Mouse (Mus musculus) midbrain, embryonic 10.5 days (tissue): ENCODE measurements around the gene Babam1. TPM values are rescaled to one million over a fixed set of nuclear protein-coding genes. Genes with fewer than 3 reads are reported as not detected.
"Not testable (repeated sequence)": the region's sequence is repeated elsewhere in the genome, so short reads cannot be mapped to it uniquely, and the experiment has no call there.

Experiments
- DNase-seq: peaks from one replicate; pipeline ENCODE4 v3.0.0-alpha.2; 2017; ENCODE audit warnings: low spot score
- H3K27ac ChIP-seq: fragments of 300-500 bp; sonication (generic); replicated peaks from 2 replicates; pipeline ENCODE4 v1.5.1; 2016; ENCODE audit warnings: mild to moderate bottlenecking
- H3K27me3 ChIP-seq: fragments of 300-500 bp; sonication (generic); 2 replicates; pipeline ENCODE4 v1.6.1; 2016; ENCODE audit warnings: low read depth, mild to moderate bottlenecking; ENCODE audit not compliant: poor library complexity, severe bottlenecking
- H3K36me3 ChIP-seq: fragments of 300-500 bp; sonication (generic); 2 replicates; pipeline ENCODE4 v1.6.1; 2016; ENCODE audit warnings: mild to moderate bottlenecking, moderate library complexity
- H3K4me1 ChIP-seq: fragments of 300-500 bp; sonication (generic); 2 replicates; pipeline ENCODE4 v1.6.1; 2016
- H3K4me3 ChIP-seq: fragments of 300-500 bp; sonication (generic); 2 replicates; pipeline ENCODE4 v1.5.1; 2016; ENCODE audit warnings: mild to moderate bottlenecking, moderate library complexity
- H3K9me3 ChIP-seq: fragments of 300-500 bp; sonication (generic); replicated peaks from 2 replicates; pipeline ENCODE4 v1.6.1; 2016; ENCODE audit warnings: mild to moderate bottlenecking
- WGBS: fragments of 180-500 bp; shearing (Covaris S2); methylation state at CpG from one replicate; pipeline ENCODE4 v1.1.7; 2016; 5-methylcytosine and 5-hydroxymethylcytosine counted together
- polyA plus RNA-seq: library from polyadenylated mRNA; unstranded; fragments of >200 nt; fragmentation: Nextera tagmentation; extraction: Ambion mirVana; gene quantifications from 2 replicates; pipeline ENCODE4 v1.2.1, GENCODE M21; 2016

The Babam1 gene
- polyA plus RNA-seq, 1 experiment from 2014 or later, result 112 TPM

GRCm38 (mm10) chr8:71403107-71403885, 6.6 kb downstream of the Babam1 start:
- no peaks in the 10 kb centered on the region for H3K27me3 ChIP-seq
- H3K9me3 ChIP-seq, result no peaks in the 10 kb centered on the region
- H3K27ac ChIP-seq, result no peak overlapping the region
- no peak for DNase-seq
- H3K36me3 ChIP-seq, result peaks cover 51% of the 10 kb centered on the region
- H3K4me3 ChIP-seq, result no peak overlapping the region
- 88% methylated on average over 6 of the region's 6 CpGs for WGBS
- H3K4me1 ChIP-seq, result peaks cover 33% of the 10 kb centered on the region

GRCm38 (mm10) chr8:71404011-71404410, 7.3 kb downstream of the Babam1 start:
- WGBS, result 96% methylated on average over 8 of the region's 8 CpGs
- peaks cover 33% of the 10 kb centered on the region for H3K4me1 ChIP-seq
- DNase-seq, result no peak
- peaks cover 51% of the 10 kb centered on the region for H3K36me3 ChIP-seq
- H3K27ac ChIP-seq, result no peak overlapping the region
- no peaks in the 10 kb centered on the region for H3K9me3 ChIP-seq
- H3K27me3 ChIP-seq, result no peaks in the 10 kb centered on the region
- 0 out of 2 replicates have a peak overlapping the region, but pooled peaks have one; percentile 1 for H3K4me3 ChIP-seq

GRCm38 (mm10) chr8:71404951-71405351, 8.3 kb downstream of the Babam1 start:
- H3K9me3 ChIP-seq, result no peaks in the 10 kb centered on the region
- DNase-seq, result peak; percentile 13
- H3K4me3 ChIP-seq, result peak overlapping the region; percentile 93
- WGBS, result 94% methylated on average over 9 of the region's 9 CpGs
- H3K4me1 ChIP-seq, result peaks cover 33% of the 10 kb centered on the region
- no peaks in the 10 kb centered on the region for H3K27me3 ChIP-seq
- H3K36me3 ChIP-seq, result peaks cover 52% of the 10 kb centered on the region
- no peak overlapping the region; the same call in 1 of the 2 replicates for H3K27ac ChIP-seq

GRCm38 (mm10) chr8:71405401-71406098, 8.9 kb downstream of the Babam1 start, which contains the start of gene Ankle1:
Ankle1 (plus strand) TSS chr8:71406010.
- peak; percentile 97 for DNase-seq
- H3K27me3 ChIP-seq, result no peaks in the 10 kb centered on the region
- peak within 1 kb of the TSS; percentile 92 for H3K27ac ChIP-seq
- peak within 1 kb of the TSS; percentile 93 for H3K4me3 ChIP-seq
- peaks cover 52% of the 10 kb centered on the region for H3K36me3 ChIP-seq
- no peaks in the 10 kb centered on the region for H3K9me3 ChIP-seq
- H3K4me1 ChIP-seq, result peaks cover 33% of the 10 kb centered on the region
- 18% methylated on average over 33 of the region's 33 CpGs for WGBS

DNA sequence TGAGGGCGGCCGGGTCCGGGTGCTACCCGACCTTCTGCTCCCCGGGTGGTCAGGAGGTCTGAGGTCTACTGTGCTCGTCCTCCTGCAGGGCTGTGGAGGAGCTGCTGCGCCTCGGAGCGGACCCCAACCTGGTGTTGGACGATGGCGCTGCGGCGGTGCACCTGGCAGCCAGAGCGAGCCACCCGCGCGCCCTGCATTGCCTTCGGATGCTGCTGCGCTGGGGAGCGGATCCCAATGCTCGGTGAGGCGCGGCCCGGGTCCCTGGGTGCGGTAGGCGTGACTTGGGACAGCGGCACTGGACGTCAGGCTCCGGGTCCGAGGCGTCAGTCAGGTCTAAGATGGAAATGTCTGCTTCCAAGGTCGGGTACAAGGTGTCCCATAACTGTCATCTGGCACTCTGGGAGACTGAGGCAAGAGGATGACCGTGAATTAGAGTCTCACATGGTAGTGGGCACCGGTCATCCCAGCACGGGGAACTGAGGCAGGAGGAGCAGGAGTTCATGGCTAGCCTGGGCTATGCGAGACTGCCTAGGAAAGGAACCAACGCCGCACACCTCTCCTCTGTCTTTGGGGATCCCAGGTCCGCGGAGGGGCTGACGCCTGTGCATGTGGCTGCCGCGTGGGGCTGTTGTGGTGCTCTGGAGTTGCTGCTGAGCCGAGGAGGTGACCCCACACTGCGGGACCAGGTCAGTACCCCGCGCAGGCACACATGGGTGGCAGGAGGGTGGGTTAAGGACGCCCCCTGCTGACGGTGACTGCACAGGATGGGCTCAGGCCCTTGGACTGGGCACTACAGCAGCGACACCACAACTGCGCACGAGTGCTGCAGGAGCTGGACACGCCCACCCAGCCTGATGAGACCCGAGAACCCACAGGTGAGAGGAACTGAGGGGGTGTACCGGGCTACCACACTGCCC, 9.7 kb downstream of the Babam1 start:
- DNase-seq, result peak; percentile 85
- peaks cover 45% of the 10 kb centered on the region for H3K36me3 ChIP-seq
- peaks cover 35% of the 10 kb centered on the region for H3K4me1 ChIP-seq
- no peaks in the 10 kb centered on the region for H3K9me3 ChIP-seq
- WGBS, result under 1% methylated on average over 55 of the region's 55 CpGs
- no peaks in the 10 kb centered on the region for H3K27me3 ChIP-seq
- peak overlapping the region; percentile 92 for H3K27ac ChIP-seq
- peak overlapping the region; percentile 93 for H3K4me3 ChIP-seq

DNA sequence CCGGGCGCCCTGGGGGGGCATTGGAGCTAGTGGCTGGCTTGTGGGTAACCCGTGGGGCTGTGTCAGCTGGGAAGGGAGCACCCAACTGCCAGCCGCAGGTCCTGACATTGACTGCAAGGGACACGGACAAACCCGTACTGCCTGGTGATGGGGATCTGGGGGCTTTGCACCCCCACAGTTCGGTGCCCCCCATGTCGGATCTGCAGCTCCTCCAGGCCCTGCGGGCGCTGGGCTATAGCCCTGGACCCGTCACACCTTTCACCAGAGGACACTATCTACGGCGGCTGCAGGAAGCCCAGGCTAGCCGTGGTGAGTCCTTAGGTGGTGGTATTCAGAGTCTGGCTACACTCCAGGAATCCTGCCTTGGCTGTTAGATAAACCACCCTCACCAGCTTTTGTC, 10.8 kb downstream of the Babam1 start:
- Histone ChIP-seq H3K4me3 (peak overlapping the region; percentile 93), H3K36me3 (peaks cover 43% of the 10 kb centered on the region), H3K9me3 (no peaks in the 10 kb centered on the region), H3K4me1 (peaks cover 42% of the 10 kb centered on the region), H3K27me3 (no peaks in the 10 kb centered on the region), H3K27ac (no peak overlapping the region)
- no peak for DNase-seq
- WGBS, result 93% methylated on average over 14 of the region's 14 CpGs

DNA sequence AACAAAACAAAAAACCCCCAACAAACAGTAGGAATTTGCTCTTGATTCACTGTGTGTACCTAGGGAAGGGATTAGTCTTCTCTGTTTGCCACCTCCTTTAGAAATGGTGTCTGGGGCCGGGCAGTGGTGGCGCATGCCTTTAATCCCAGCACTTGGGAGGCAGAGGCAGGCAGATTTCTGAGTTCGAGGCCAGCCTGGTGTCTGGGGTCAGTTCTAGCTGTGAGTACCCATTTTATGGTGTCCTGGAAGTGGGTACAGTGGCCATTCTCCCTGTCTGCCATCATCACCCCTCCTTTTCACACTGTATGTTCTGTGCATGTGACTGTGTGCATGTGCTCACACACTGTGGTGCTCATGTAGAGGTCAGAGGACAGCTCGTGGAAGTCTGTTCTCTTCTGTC, 11.6 kb downstream of the Babam1 start:
- no peak overlapping the region for H3K4me3 ChIP-seq
- WGBS, result 91% methylated on average over 4 of the region's 4 CpGs
- no peak overlapping the region for H3K27ac ChIP-seq
- no peaks in the 10 kb centered on the region for H3K9me3 ChIP-seq
- no peaks in the 10 kb centered on the region for H3K27me3 ChIP-seq
- peaks cover 42% of the 10 kb centered on the region for H3K4me1 ChIP-seq
- peaks cover 43% of the 10 kb centered on the region for H3K36me3 ChIP-seq
- DNase-seq, result no peak

DNA sequence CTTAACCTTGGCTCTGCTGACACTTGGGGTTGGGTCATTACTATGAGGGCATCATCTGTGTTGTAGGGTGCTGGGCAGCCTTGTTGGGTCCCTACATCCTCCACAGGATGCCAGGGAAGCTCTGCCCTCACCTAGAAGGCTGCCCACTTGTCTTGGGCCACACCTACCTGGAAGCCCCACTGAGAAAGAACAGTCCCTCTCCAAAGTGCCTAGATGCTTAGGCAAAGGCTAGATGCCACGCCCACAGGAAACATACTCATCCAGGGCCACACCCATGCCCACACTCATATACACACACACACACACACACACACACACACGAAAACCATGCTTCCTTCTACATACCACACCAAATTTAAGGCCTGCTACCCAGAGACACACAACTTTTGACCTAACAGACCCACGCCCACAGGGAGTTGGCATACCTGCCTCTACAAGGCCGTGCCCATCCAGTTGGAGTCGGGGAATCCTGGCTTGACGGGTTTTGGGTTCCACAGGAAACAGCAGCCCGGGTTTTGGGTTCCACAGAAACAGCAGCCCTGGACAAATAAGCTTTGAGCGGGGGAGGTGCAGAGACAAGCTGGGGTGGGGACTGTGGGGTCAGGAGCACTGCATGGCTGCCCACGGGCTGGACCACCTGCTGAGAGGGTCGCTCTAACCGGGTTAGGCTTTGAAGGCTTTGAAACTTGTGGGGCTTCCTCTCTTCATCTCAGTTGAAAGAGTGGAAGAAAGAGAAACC, 15.0 kb downstream of the Babam1 start:
- Histone ChIP-seq H3K4me3 (no peak overlapping the region), H3K27me3 (no peaks in the 10 kb centered on the region)
- 43% methylated on average over 11 of the region's 11 CpGs for WGBS

GRCm38 (mm10) chr8:71422121-71422520, 25.5 kb downstream of the Babam1 start:
- Histone ChIP-seq H3K36me3 (0 out of 2 replicates have a peak, but pooled peaks cover 2% of the 10 kb centered on the region), H3K4me3 (no peak overlapping the region), H3K9me3 (peaks cover 15% of the 10 kb centered on the region), H3K4me1 (no peaks in the 10 kb centered on the region), H3K27ac (no peak overlapping the region), H3K27me3 (no peaks in the 10 kb centered on the region)
- no peak for DNase-seq

More for the DNA sequence above, 15.0 kb downstream of the Babam1 start:
- DNase-seq, result peak; percentile 33
- Histone ChIP-seq H3K9me3 (no peaks in the 10 kb centered on the region), H3K27ac (0 out of 2 replicates have a peak overlapping the region, but pooled peaks have one; percentile 57), H3K4me1 (peaks cover 21% of the 10 kb centered on the region), H3K36me3 (peaks cover 34% of the 10 kb centered on the region)

GRCm38 (mm10) chr8:71432935-71433334, 36.3 kb downstream of the Babam1 start:
- not testable (repeated sequence) for H3K36me3 ChIP-seq, H3K4me1 ChIP-seq, H3K27ac ChIP-seq, DNase-seq, H3K9me3 ChIP-seq, H3K27me3 ChIP-seq, H3K4me3 ChIP-seq
- 83% methylated on average over 1 of the region's 1 CpGs for WGBS

- Histone ChIP-seq H3K4me1 (peaks cover 2% of the 10 kb centered on the region; the same call in 1 of the 2 replicates), H3K4me3 (no peak overlapping the region), H3K27me3 (peaks cover 3% of the 10 kb centered on the region), H3K36me3 (no peaks in the 10 kb centered on the region), H3K27ac (no peak overlapping the region), H3K9me3 (peaks cover 3% of the 10 kb centered on the region; the same call in 1 of the 2 replicates)
- no peak for DNase-seq
- 64% methylated on average over 3 of the region's 3 CpGs for WGBS
These were observed 40.4 kb downstream of the Babam1 start for GRCm38 (mm10) chr8:71437041-71437440.

DNA sequence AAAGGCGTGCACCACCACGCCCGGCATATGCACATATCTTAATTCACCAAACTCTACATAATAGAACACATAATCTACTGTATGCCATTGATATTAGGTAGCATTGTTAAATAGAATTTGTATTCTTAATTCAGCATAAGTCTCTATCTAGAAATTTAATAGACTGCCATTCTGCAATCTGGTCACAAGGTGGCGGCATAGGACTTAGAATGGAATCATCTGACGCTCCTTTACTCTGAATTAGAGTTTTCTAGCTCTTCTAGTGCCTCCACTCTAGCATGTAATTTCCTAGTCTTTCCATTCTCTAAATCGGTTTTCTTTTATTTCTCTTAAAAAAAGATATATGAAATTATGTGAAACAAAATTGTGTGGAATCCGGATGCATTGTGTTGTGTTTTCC, 44.7 kb downstream of the Babam1 start:
- no peak overlapping the region for H3K27ac ChIP-seq
- H3K27me3 ChIP-seq, result peaks cover 11% of the 10 kb centered on the region
- no peaks in the 10 kb centered on the region for H3K9me3 ChIP-seq
- no peak overlapping the region for H3K4me3 ChIP-seq
- peak; percentile 33 for DNase-seq
- no peaks in the 10 kb centered on the region for H3K36me3 ChIP-seq
- H3K4me1 ChIP-seq, result peaks cover 4% of the 10 kb centered on the region; the same call in 1 of the 2 replicates
- WGBS, result 1% methylated on average over 7 of the region's 7 CpGs
